In genomic region chr13:117669303-117669702, GRCm38 (mm10) we compare ENCODE assay signal across 14 mouse cellular contexts.
DNase-seq lines count a peak whose midpoint lies in the region; ATAC-seq and TF ChIP-seq lines count a peak whose summit lies in the region.
"Had no signal": no experiment of that assay in that cellular context is flagged by ENCODE, and none has a peak within 500 bp of the region (broad histone marks: within the 10 kb centered on the region; RNA-seq: fewer than 3 reads in every experiment).

No protein-coding gene starts in this region.

- H3K4me2 ChIP-seq in kidney, embryonic 16.5 days (replicated peaks; ENCODE audit: low read depth, low read length), result no peak overlapping the region
- H3K4me2 ChIP-seq: midbrain, embryonic 15.5 days had no signal

- no peaks in the 10 kb centered on the region for H3K9me3 ChIP-seq in kidney, embryonic 16.5 days (ENCODE audit: low read length)
- H3K9me3 ChIP-seq: midbrain, embryonic 15.5 days had no signal

- H3K27ac ChIP-seq in kidney, embryonic 16.5 days (ENCODE audit: low read length), result no peak overlapping the region
- H3K27ac ChIP-seq: hindbrain, postnatal 0 days; midbrain, embryonic 15.5 days had no signal

- TF ChIP-seq CTCF in brain, embryonic 14.5 days (IDR thresholded peaks at IDR 0.05; ENCODE audit: borderline replicate concordance, extremely low read depth, insufficient read depth, insufficient read length), result no peak

- H3K4me3 ChIP-seq in kidney, embryonic 16.5 days (ENCODE audit: low read length), result no peak overlapping the region
- H3K4me3 ChIP-seq: midbrain, embryonic 15.5 days had no signal

- no peak for TF ChIP-seq POLR2A in brain, embryonic 14.5 days (IDR thresholded peaks at IDR 0.05; ENCODE audit: borderline replicate concordance, extremely low read depth, insufficient read depth, insufficient read length, poor library complexity, severe bottlenecking)

- peak; percentile 35; the same call in 1 of the 2 replicates for ATAC-seq in kidney, embryonic 16.5 days (ENCODE audit: low FRiP score, low TSS enrichment)
- ATAC-seq: hindbrain, postnatal 0 days; midbrain, embryonic 15.5 days had no signal

- H3K27me3 ChIP-seq in kidney, embryonic 16.5 days (ENCODE audit: insufficient read depth, low read length), result no peaks in the 10 kb centered on the region
- H3K27me3 ChIP-seq: midbrain, embryonic 15.5 days had no signal

- peak; percentile 29 for DNase-seq in adrenal gland, adult 2 months
- DNase-seq in adrenal gland, postnatal 25 days, result no peak
- DNase-seq in kidney, postnatal 36 days, result no peak
- DNase-seq in brain, embryonic 14.5 days (ENCODE audit: low read depth), result peak; percentile 10
- peak; percentile 19 for DNase-seq in lung, postnatal 14 days
- no peak for DNase-seq in kidney, postnatal 25 days
- no peak for DNase-seq in layer of hippocampus, postnatal 25 days (ENCODE audit: extremely low spot score in 1 of 2, low spot score in 1 of 2)
- DNase-seq: cerebellum, adult 18-20 months; gastrocnemius, postnatal 25 days; kidney, postnatal 10 days; right cerebral cortex, postnatal 4 days had no signal

- WGBS in kidney, embryonic 16.5 days, result 56% methylated on average over 2 of the region's 2 CpGs

- no peaks in the 10 kb centered on the region for H3K36me3 ChIP-seq in kidney, embryonic 16.5 days (ENCODE audit: insufficient read depth, low read length)
- H3K36me3 ChIP-seq: midbrain, embryonic 15.5 days had no signal

- H3K9ac ChIP-seq in kidney, embryonic 16.5 days (replicated peaks; ENCODE audit: low read length), result no peak overlapping the region
- H3K9ac ChIP-seq: midbrain, embryonic 15.5 days had no signal

- no peaks in the 10 kb centered on the region for H3K4me1 ChIP-seq in kidney, embryonic 16.5 days (ENCODE audit: insufficient read depth, low read length)
- H3K4me1 ChIP-seq: midbrain, embryonic 15.5 days had no signal

Comparison
In these comparisons a context has a peak if more than half of its experiments do, and no peak if none do; other contexts are left out.
1. DNase-seq: peak in adrenal gland, adult 2 months (single experiment), brain, embryonic 14.5 days (single experiment) and lung, postnatal 14 days (single experiment); none in adrenal gland, postnatal 25 days (single experiment), kidney, postnatal 36 days (0 of 2), kidney, postnatal 25 days (0 of 2) and layer of hippocampus, postnatal 25 days (0 of 2).